Mouse (Mus musculus) thymus, adult 2 months (tissue): ENCODE results near the gene Otop2.

ENCODE experiments used
- CTCF ChIP-seq: fragments of 200-500 bp; IDR thresholded peaks from 2 replicates; pipeline ENCODE4 v1.5.1; 2012; ENCODE audit warnings: mild to moderate bottlenecking, control low read depth, low read length, moderate library complexity, borderline replicate concordance; ENCODE audit not compliant: control insufficient read depth, poor library complexity, insufficient read depth; ENCODE audit errors: extremely low read depth
- POLR2A ChIP-seq: fragments of 200-500 bp; IDR thresholded peaks from 2 replicates; pipeline ENCODE4 v1.6.1; 2012; ENCODE audit warnings: mild to moderate bottlenecking, low read length, control low read depth, moderate library complexity; ENCODE audit not compliant: control insufficient read depth, poor library complexity, insufficient read depth; ENCODE audit errors: extremely low read depth

DNA sequence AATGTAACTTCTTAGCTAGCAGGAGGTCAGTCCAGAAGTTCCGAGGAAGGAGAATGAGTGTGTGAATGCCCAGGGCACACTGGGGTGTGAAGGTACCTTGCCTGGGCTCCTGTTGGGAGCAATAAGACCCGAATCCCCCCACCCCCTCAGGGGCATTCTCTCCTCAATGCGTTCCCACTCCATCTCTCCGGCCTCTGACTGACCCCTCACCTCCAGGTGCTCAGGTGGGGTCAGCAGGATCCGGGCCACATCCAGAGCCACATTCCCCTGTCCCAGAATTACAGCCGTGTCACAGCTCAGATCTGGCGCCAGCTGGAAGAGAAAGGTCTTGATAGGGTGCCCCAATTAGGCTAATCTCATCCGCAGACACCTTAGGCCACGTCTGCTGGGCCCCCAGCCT, 35.9 kb upstream of the Otop2 start:
- TF ChIP-seq CTCF (no peak), POLR2A (no peak)
